Mouse (Mus musculus): ENCODE measurements around the gene Camta2. TPM values are rescaled to one million over a fixed set of nuclear protein-coding genes. Genes with fewer than 3 reads are reported as not detected.

The Camta2 gene
- total and polyA plus RNA-seq, 3 experiments, result 1.0 to 17.0 (median 4.9) TPM

GRCm38 (mm10) chr11:70653345-70654197, 34.3 kb downstream of the Camta2 start (continued):
- TF ChIP-seq ELF1 (IDR thresholded peaks at IDR 0.05; ENCODE audit: low read depth, low read length), result peak; percentile 80

DNA sequence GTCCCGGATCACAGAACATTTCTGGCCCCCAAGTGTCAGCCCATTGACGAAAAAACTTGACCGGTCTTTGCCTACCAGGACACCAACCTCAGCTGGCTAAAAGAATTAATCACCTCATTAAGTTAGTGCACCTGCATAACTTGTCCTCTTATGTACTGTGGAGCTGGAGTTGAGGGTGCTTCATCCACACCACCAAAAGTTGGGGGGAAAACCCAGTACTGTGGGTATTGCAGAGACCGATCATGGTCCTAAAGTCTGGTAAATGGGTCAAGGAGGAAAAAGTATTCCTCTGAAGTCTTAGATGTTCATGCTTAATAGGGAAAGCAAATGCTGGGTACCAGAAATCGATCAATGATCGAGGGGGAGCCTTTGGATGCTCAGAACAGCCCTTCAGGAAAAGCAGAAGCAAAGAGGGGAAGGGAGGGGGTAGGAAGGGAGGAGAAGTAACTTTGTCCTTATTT, 35.0 kb downstream of the Camta2 start:
- H3K79me2 ChIP-seq (replicated peaks; ENCODE audit: control insufficient read depth, extremely low read depth, insufficient read depth, poor library complexity, severe bottlenecking), result peaks cover 65% of the 10 kb centered on the region
- H3K4me1 ChIP-seq (ENCODE audit: control insufficient read depth in 1 of 2, insufficient read depth in 2 of 2), result peaks cover 24 to 62% of the 10 kb centered on the region in 2 experiments
- no peaks in the 10 kb centered on the region for H3K9me3 ChIP-seq (replicated peaks; ENCODE audit: low read length)
- peak overlapping the region; percentile 74 to 99 (median 78) for H3K4me3 ChIP-seq (replicated peaks in 1 of 3; ENCODE audit: low read depth in 2 of 3, low read length in 2 of 3, poor library complexity in 1 of 3)
- dilution Hi-C loops (cut with MboI; ENCODE audit: extremely low pct_ligation_motif_present, extremely low pct_unique_long_range_greater_than_20kb, low sequenced_read_pairs), result no loop called here
- H3K9ac ChIP-seq (ENCODE audit: insufficient read depth, low read depth), result peak overlapping the region; percentile 99
- no peaks in the 10 kb centered on the region for H3K27me3 ChIP-seq (replicated peaks)
- TF ChIP-seq TBP (conservative IDR thresholded peaks at IDR 0.05; ENCODE audit: low read depth, low read length), result no peak
- no peak for TF ChIP-seq MAFK (IDR thresholded peaks at IDR 0.05; ENCODE audit: insufficient replicate concordance, low read length)
- no peak for TF ChIP-seq RAD21 (IDR thresholded peaks at IDR 0.05; ENCODE audit: low read depth, low read length)
- TF ChIP-seq POLR2AphosphoS2 (IDR thresholded peaks at IDR 0.05; ENCODE audit: low read depth, low read length), result peak; percentile 88
- TF ChIP-seq NELFE (IDR thresholded peaks at IDR 0.05; ENCODE audit: low read depth, low read length), result no peak
- TF ChIP-seq PAX5 (IDR thresholded peaks at IDR 0.05; ENCODE audit: low read length), result no peak
- no peak for TF ChIP-seq IRF4 (IDR thresholded peaks at IDR 0.05; ENCODE audit: low read depth, low read length)
- in situ Hi-C loops (cut with MboI; ENCODE audit: low pct_ligation_motif_present, low pct_unique_long_range_greater_than_20kb, low sequenced_read_pairs), result no loop called here
- H3K36me3 ChIP-seq (replicated peaks in 1 of 2; ENCODE audit: control insufficient read depth in 1 of 2, insufficient read depth in 1 of 2, low read length in 1 of 2), result peaks cover 38 to 49% of the 10 kb centered on the region in 2 experiments
- peak overlapping the region; percentile 87 for H3K4me2 ChIP-seq (ENCODE audit: insufficient read depth, low read depth, poor library complexity, severe bottlenecking)
- H3K27ac ChIP-seq (ENCODE audit: insufficient read depth, low read depth), result peak overlapping the region; percentile 35
- DNase-seq (ENCODE audit: extremely low read depth), result no peak

DNA sequence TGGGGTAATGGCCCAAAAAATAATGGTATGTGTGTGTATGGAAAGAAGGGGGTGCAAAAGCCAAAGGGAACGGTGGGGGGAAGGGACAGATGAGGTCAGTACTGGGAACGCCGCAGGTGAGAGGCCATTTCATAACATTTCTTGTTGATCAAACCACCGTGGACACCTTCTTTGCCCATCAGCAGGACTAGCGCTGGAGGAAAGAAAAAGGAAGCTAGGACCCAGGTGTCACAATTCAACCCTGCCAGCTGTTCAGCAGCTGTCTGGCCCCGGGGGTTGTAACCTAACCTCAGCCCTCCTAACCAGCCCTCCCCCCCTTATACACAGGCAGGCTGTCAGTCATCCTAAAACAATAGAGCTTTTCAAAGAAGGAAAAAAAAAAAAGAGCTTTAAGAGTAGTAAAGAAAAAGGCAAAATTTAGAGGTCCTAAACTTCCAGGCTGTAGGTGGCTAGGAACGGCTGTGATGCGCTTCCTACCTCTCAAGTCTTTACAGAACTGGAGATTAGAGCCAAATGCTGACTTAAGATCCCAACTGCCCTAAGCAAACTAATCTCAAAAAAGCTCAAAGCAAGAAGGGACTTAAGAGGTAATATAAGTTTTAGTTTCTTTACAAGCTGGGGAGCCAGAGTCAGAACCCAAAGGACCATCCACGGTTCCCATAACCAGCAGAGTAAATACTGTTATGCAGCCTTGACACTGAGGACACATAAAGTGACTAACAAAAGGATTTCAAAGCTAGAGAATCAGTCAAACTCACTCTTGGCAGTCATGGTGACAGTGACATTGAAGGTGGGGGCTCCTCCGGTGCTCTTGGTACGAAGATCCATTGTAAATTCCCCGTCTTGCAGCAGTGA, 35.6 kb downstream of the Camta2 start:
- dilution Hi-C loops (cut with MboI; ENCODE audit: extremely low pct_ligation_motif_present, extremely low pct_unique_long_range_greater_than_20kb, low sequenced_read_pairs) (no loop called here), in situ Hi-C loops (cut with MboI; ENCODE audit: low pct_ligation_motif_present, low pct_unique_long_range_greater_than_20kb, low sequenced_read_pairs) (no loop called here)
- TF ChIP-seq MYC (IDR thresholded peaks at IDR 0.05; ENCODE audit: low read depth, low read length) (no peak), POLR2A (IDR thresholded peaks at IDR 0.05; ENCODE audit: low read depth, low read length) (no peak), CHD1 (IDR thresholded peaks at IDR 0.05; ENCODE audit: low read depth, low read length) (no peak), USF2 (conservative IDR thresholded peaks at IDR 0.05; ENCODE audit: low read depth, low read length) (no peak; the same call in 1 of the 2 replicates), MEF2A (IDR thresholded peaks at IDR 0.05; ENCODE audit: borderline replicate concordance, low read depth, low read length) (no peak), SIN3A (IDR thresholded peaks at IDR 0.05; ENCODE audit: low read length) (peak; percentile 57; the same call in 1 of the 2 replicates), NELFE (IDR thresholded peaks at IDR 0.05; ENCODE audit: low read depth, low read length) (no peak), TBP (conservative IDR thresholded peaks at IDR 0.05; ENCODE audit: low read depth, low read length) (no peak), MAX (IDR thresholded peaks at IDR 0.05; ENCODE audit: low read length) (no peak), ZNF384 (IDR thresholded peaks at IDR 0.05; ENCODE audit: low read depth, low read length) (no peak), NRF1 (IDR thresholded peaks at IDR 0.05; ENCODE audit: low read depth, low read length) (no peak), BHLHE40 (IDR thresholded peaks at IDR 0.05; ENCODE audit: low read depth, low read length) (no peak), SMC3 (IDR thresholded peaks at IDR 0.05; ENCODE audit: low read depth, low read length) (no peak), MXI1 (IDR thresholded peaks at IDR 0.05; ENCODE audit: low read depth, low read length) (no peak), ETS1 (conservative IDR thresholded peaks at IDR 0.05; ENCODE audit: low read depth, low read length) (peak; percentile 71; the same call in 1 of the 2 replicates)
- Histone ChIP-seq H3K4me2 (ENCODE audit: insufficient read depth, low read depth, poor library complexity, severe bottlenecking) (peak overlapping the region; percentile 87), H3K9ac (ENCODE audit: insufficient read depth, low read depth) (peak overlapping the region; percentile 99), H3K4me1 (ENCODE audit: control insufficient read depth in 1 of 2, insufficient read depth in 2 of 2) (peaks cover 24 to 56% of the 10 kb centered on the region in 2 experiments), H3K27ac (ENCODE audit: insufficient read depth, low read depth) (peak overlapping the region; percentile 35), H3K9me3 (replicated peaks; ENCODE audit: low read length) (no peaks in the 10 kb centered on the region), H3K36me3 (replicated peaks in 1 of 2; ENCODE audit: control insufficient read depth in 1 of 2, insufficient read depth in 1 of 2, low read length in 1 of 2) (peaks cover 38 to 49% of the 10 kb centered on the region in 2 experiments), H3K4me3 (replicated peaks in 1 of 3; ENCODE audit: low read depth in 2 of 3, low read length in 2 of 3, poor library complexity in 1 of 3) (peak overlapping the region; percentile 74 to 99 (median 78)), H3K79me2 (replicated peaks; ENCODE audit: control insufficient read depth, extremely low read depth, insufficient read depth, poor library complexity, severe bottlenecking) (peaks cover 70% of the 10 kb centered on the region), H3K27me3 (replicated peaks) (no peaks in the 10 kb centered on the region)
- DNase-seq (ENCODE audit: extremely low read depth), result peak; percentile 68

All from CH12.LX (cell line).